Mouse (Mus musculus): ENCODE results near the gene Arfip1. TPM values are rescaled to one million over a fixed set of nuclear protein-coding genes. Genes with fewer than 3 reads are reported as not detected.

Gene Arfip1
- total and polyA plus RNA-seq, 3 experiments, result 5.6 to 14.8 (median 14.8) TPM

DNA sequence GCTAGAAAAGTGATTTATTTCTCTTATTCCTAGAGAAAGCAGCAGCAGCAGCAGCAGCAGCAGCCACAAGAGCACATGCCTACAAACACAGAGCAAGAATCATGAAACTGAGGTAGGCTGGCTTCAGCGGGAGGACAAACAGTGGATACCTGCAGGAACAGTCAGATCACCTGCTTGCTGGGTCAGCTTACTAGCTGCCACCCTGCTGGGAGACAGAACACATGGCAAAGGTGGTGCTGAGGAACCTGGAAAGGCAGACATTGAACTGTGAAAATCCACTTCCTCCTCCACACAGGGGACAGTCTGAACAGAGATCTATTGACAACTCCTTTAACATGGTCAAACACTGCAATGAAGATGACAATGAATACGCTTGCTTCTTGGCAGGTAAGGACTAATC, 53.4 kb downstream of the Arfip1 start:
- H3K27me3 ChIP-seq (ENCODE audit: control insufficient read depth, insufficient read depth, low read length), result no peaks in the 10 kb centered on the region
- H3K4me3 ChIP-seq, result no peak overlapping the region
- no peaks in the 10 kb centered on the region; the same call in 1 of the 2 replicates for H3K4me1 ChIP-seq (ENCODE audit: control insufficient read depth, insufficient read depth, low read length)
- WGBS, result 91% methylated on average over 2 of the region's 2 CpGs
- no peaks in the 10 kb centered on the region; the same call in 1 of the 2 replicates for H3K79me2 ChIP-seq (replicated peaks; ENCODE audit: control insufficient read depth, insufficient read depth, low read length)
- no peak for DNase-seq
- no peak overlapping the region for H3K27ac ChIP-seq
- H3K9ac ChIP-seq (ENCODE audit: low read depth, low read length), result no peak overlapping the region
- TF ChIP-seq POLR2A (IDR thresholded peaks at IDR 0.05; ENCODE audit: insufficient read depth, low read depth, low read length) (no peak), CTCF (IDR thresholded peaks at IDR 0.05) (no peak), EP300 (IDR thresholded peaks at IDR 0.05; ENCODE audit: insufficient read depth, low read depth, low read length) (no peak)
- peaks cover 9% of the 10 kb centered on the region for H3K36me3 ChIP-seq (ENCODE audit: control insufficient read depth, insufficient read depth, low read length)
- intact Hi-C loops (cut with DNase I), result no loop called here

DNA sequence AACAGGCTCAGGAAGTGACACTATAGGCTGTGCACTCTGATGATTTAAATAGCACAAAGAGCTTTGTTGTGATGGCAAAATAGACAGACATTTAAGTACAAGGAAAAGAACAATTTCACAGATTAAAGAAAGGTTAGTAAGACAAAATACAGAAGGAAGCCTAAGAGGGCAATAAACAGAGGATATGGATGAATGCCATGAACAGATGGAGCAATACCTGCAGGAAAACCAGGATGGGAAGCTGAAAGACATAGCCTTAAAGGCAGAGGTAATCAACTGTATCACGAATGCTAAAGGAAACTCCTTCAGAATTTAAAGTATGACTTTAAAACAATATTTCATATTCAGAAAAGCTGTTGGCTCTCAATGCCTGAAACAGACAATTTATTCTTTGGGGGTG, 57.5 kb downstream of the Arfip1 start:
- intact Hi-C loops (cut with DNase I), result no loop called here
- TF ChIP-seq CTCF (IDR thresholded peaks at IDR 0.05) (no peak), EP300 (IDR thresholded peaks at IDR 0.05; ENCODE audit: insufficient read depth, low read depth, low read length) (no peak), POLR2A (IDR thresholded peaks at IDR 0.05; ENCODE audit: insufficient read depth, low read depth, low read length) (no peak)
- H3K79me2 ChIP-seq (replicated peaks; ENCODE audit: control insufficient read depth, insufficient read depth, low read length), result no peaks in the 10 kb centered on the region
- no peaks in the 10 kb centered on the region; the same call in 1 of the 2 replicates for H3K4me1 ChIP-seq (ENCODE audit: control insufficient read depth, insufficient read depth, low read length)
- WGBS, result 58% methylated on average over 1 of the region's 1 CpGs
- H3K4me3 ChIP-seq, result no peak overlapping the region
- H3K36me3 ChIP-seq (ENCODE audit: control insufficient read depth, insufficient read depth, low read length), result peaks cover 6% of the 10 kb centered on the region
- no peaks in the 10 kb centered on the region for H3K27me3 ChIP-seq (ENCODE audit: control insufficient read depth, insufficient read depth, low read length)
- DNase-seq, result no peak
- H3K27ac ChIP-seq, result no peak overlapping the region
- H3K9ac ChIP-seq (ENCODE audit: low read depth, low read length), result no peak overlapping the region

DNA sequence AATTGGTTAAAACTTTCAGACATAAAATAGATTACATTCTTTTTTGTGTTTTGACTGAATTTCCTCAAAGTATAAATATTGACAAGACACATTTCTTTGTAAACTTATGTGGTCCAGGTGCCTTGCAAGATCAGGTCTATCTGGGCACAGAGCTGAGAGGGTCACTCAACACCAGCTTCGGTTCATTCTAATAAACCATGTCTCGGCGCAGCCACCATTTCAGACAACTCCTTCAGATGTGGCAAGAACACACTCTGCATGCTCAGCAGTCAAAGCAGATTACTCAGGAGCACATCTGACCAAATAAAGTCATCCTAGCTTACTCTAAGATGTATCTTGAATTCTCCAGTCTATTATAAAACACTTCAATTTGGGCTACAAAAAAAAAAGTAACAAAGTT, 66.3 kb downstream of the Arfip1 start:
- 93% methylated on average over 3 of the region's 3 CpGs for WGBS
- DNase-seq, result no peak

DNA sequence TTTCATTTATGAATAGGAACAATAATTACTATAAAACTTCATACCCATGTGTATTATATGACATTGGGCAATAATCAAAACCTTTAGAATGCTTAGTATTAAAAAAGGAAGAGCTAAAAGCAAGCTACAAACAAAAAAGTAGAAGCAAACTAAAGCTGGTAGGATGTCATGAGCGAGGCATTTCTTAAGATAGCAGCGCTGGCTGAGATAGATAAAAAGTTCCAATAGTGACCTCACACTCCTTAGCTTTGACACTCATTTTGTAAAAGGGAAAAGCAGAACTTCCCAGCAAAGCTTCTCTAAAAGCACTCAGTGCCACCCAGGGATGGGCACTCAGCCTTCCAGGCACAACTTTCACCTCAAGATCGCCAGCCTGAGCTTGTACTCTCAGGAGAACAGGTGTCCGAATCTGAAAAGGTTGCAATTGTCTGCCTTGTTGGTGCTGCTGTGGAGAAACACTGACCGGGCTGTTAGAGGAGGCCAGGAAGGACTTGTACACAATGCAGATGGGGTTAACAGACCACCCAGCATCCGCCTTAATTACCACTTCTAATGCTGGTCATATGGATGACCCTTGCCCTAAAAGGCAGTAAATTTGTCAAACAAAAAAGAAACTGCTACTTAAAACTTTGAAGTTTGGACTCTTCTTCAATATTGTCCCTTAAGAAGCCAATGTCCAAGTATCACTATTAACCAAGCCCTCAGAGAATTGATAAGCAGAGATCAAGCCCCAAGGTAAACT, 69.5 kb downstream of the Arfip1 start:
- intact Hi-C loops (cut with DNase I), result no loop called here
- TF ChIP-seq CTCF (IDR thresholded peaks at IDR 0.05), result no peak
- TF ChIP-seq EP300 (IDR thresholded peaks at IDR 0.05; ENCODE audit: insufficient read depth, low read depth, low read length), result no peak
- no peak for TF ChIP-seq POLR2A (IDR thresholded peaks at IDR 0.05; ENCODE audit: insufficient read depth, low read depth, low read length)
- DNase-seq, result no peak
- H3K36me3 ChIP-seq (ENCODE audit: control insufficient read depth, insufficient read depth, low read length), result no peaks in the 10 kb centered on the region
- no peaks in the 10 kb centered on the region for H3K4me1 ChIP-seq (ENCODE audit: control insufficient read depth, insufficient read depth, low read length)
- no peaks in the 10 kb centered on the region for H3K27me3 ChIP-seq (ENCODE audit: control insufficient read depth, insufficient read depth, low read length)
- 78% methylated on average over 6 of the region's 6 CpGs for WGBS
- no peak overlapping the region for H3K9ac ChIP-seq (ENCODE audit: low read depth, low read length)
- H3K4me3 ChIP-seq, result no peak overlapping the region
- no peak overlapping the region for H3K27ac ChIP-seq
- no peaks in the 10 kb centered on the region for H3K79me2 ChIP-seq (replicated peaks; ENCODE audit: control insufficient read depth, insufficient read depth, low read length)

More for the DNA sequence above, 66.3 kb downstream of the Arfip1 start:
- H3K27ac ChIP-seq, result no peak overlapping the region
- no peaks in the 10 kb centered on the region for H3K36me3 ChIP-seq (ENCODE audit: control insufficient read depth, insufficient read depth, low read length)
- no peak overlapping the region for H3K9ac ChIP-seq (ENCODE audit: low read depth, low read length)
- H3K4me1 ChIP-seq (ENCODE audit: control insufficient read depth, insufficient read depth, low read length), result no peaks in the 10 kb centered on the region
- H3K27me3 ChIP-seq (ENCODE audit: control insufficient read depth, insufficient read depth, low read length), result no peaks in the 10 kb centered on the region
- no peak overlapping the region for H3K4me3 ChIP-seq
- no peaks in the 10 kb centered on the region for H3K79me2 ChIP-seq (replicated peaks; ENCODE audit: control insufficient read depth, insufficient read depth, low read length)
- TF ChIP-seq CTCF (IDR thresholded peaks at IDR 0.05), result no peak
- no peak for TF ChIP-seq POLR2A (IDR thresholded peaks at IDR 0.05; ENCODE audit: insufficient read depth, low read depth, low read length)
- no peak for TF ChIP-seq EP300 (IDR thresholded peaks at IDR 0.05; ENCODE audit: insufficient read depth, low read depth, low read length)
- intact Hi-C loops (cut with DNase I), result no loop called here

DNA sequence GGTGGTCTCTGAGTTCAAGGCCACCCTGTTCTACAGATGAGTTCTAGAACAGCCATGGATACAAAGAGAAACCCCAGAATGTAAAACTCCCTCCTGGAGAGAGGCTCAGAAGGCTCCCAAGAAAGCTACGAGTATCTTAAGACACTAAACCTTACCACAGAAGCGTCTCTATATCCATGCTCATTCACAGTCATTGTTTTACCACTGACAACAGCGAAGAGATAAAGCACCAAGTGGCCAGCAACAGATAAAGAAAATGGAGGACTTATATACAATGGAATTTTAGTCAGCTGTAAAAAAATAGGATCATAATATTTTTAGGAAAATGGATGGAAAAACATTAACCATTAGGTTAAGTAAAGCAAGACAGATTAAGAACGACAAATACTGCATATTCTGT, 77.2 kb downstream of the Arfip1 start:
- no peaks in the 10 kb centered on the region; the same call in 1 of the 2 replicates for H3K36me3 ChIP-seq (ENCODE audit: control insufficient read depth, insufficient read depth, low read length)

DNA sequence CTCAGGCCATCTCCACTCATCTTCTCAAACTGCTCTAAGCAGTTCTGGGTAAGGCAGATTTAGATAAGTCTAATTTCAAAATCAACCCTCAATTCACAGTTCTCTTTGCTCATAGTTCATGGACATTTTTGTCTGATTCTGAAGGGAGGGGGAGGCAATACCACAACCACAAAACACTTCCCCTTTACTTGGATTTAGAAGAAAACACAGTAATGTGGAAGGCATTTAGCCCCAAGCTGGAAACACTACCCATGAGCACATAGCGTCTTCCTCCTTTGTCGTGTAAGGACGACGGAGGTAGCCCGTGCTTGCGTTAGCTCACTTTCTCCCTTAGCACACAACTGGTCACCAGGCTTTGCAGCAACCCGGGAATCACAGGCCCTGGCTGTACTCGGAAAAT, 78.1 kb downstream of the Arfip1 start:
- Histone ChIP-seq H3K4me1 (ENCODE audit: control insufficient read depth, insufficient read depth, low read length) (no peaks in the 10 kb centered on the region), H3K9ac (ENCODE audit: low read depth, low read length) (no peak overlapping the region), H3K4me3 (no peak overlapping the region), H3K36me3 (ENCODE audit: control insufficient read depth, insufficient read depth, low read length) (no peaks in the 10 kb centered on the region; the same call in 1 of the 2 replicates), H3K27ac (no peak overlapping the region), H3K79me2 (replicated peaks; ENCODE audit: control insufficient read depth, insufficient read depth, low read length) (no peaks in the 10 kb centered on the region), H3K27me3 (ENCODE audit: control insufficient read depth, insufficient read depth, low read length) (no peaks in the 10 kb centered on the region)
- no peak for DNase-seq
- 89% methylated on average over 8 of the region's 8 CpGs for WGBS
- TF ChIP-seq POLR2A (IDR thresholded peaks at IDR 0.05; ENCODE audit: insufficient read depth, low read depth, low read length) (no peak), CTCF (IDR thresholded peaks at IDR 0.05) (no peak), EP300 (IDR thresholded peaks at IDR 0.05; ENCODE audit: insufficient read depth, low read depth, low read length) (no peak)
- intact Hi-C loops (cut with DNase I), result no loop called here

More for the DNA sequence above, 77.2 kb downstream of the Arfip1 start:
- no peaks in the 10 kb centered on the region for H3K4me1 ChIP-seq (ENCODE audit: control insufficient read depth, insufficient read depth, low read length)
- H3K9ac ChIP-seq (ENCODE audit: low read depth, low read length), result no peak overlapping the region
- DNase-seq, result no peak
- no peaks in the 10 kb centered on the region for H3K79me2 ChIP-seq (replicated peaks; ENCODE audit: control insufficient read depth, insufficient read depth, low read length)
- H3K27me3 ChIP-seq (ENCODE audit: control insufficient read depth, insufficient read depth, low read length), result no peaks in the 10 kb centered on the region
- no peak overlapping the region for H3K4me3 ChIP-seq
- TF ChIP-seq EP300 (IDR thresholded peaks at IDR 0.05; ENCODE audit: insufficient read depth, low read depth, low read length), result no peak
- no peak for TF ChIP-seq POLR2A (IDR thresholded peaks at IDR 0.05; ENCODE audit: insufficient read depth, low read depth, low read length)
- no peak for TF ChIP-seq CTCF (IDR thresholded peaks at IDR 0.05)
- intact Hi-C loops (cut with DNase I), result no loop called here
- 76% methylated on average over 4 of the region's 4 CpGs for WGBS
- no peak overlapping the region for H3K27ac ChIP-seq
